Mouse (Mus musculus) left cerebral cortex, adult 18-20 months (tissue): ENCODE measurements around the gene Pth1r. TPM values are rescaled to one million over a fixed set of nuclear protein-coding genes. Genes with fewer than 3 reads are reported as not detected.
A peak's percentile ranks its signal among the peaks of the same experiment; 100 is the strongest.

Experiments used
- DNase-seq, 2 experiments: peaks; one replicate each; pipeline ENCODE4 v3.0.0; 2021 to 2022; ENCODE audit warnings: low spot score in 2 of 2, mixed read lengths in 1 of 2
- total RNA-seq, 2 experiments: library from RNA; stranded (reverse); gene quantifications; 2 replicates each; pipeline ENCODE4 v1.2.3; 2021

Gene Pth1r
- total RNA-seq, 2 experiments from 2014 or later: 5.3 to 6.9 TPM

- DNase-seq: no peak
Measured at GRCm38 (mm10) chr9:110750404-110751187, 3.7 kb upstream of the Pth1r start.

GRCm38 (mm10) chr9:110748451-110748850 is 1.5 kb upstream of the Pth1r start:
- no peak for DNase-seq

DNA sequence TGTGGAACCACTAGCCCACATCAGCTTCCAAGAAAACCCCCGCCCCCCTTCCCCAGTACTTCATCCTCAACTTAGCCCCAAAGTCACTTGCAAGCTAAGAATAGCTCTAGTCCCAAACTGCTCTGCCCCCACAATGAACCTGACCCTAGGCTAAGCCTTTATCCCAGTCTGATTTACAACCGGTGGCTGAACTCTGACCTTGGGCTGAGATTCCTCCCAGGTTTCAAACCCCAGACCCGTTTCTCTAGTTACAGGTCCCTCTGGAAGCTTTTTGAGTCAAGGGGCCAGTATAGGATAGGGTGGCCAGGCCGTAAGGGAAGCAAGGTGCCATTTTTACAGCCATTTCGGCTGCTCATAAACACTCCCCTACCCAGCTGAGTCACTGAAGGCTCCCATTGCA is 707 bp downstream of the Pth1r start:
- DNase-seq: no peak

DNA sequence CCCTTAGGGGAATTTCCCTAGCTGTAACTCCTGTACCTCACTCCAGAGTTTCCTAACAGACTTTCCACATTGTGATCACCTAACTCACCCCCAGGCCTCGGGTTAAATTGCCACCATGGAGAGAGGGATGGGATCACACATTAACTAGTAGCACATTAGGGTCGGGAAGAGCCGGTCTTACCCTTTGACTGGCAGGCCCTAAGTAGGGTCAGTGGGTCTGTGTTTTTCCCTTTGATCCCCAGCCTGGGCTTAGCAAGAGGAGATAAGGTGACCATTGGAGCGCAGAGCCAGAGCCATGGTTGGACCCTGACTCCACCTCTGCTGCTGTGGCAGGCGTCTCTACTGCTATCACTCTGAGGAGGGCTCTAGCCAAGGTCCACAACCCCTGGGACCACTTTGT is 1.2 kb downstream of the Pth1r start:
- no peak for DNase-seq

- no peak for DNase-seq
Measured at GRCm38 (mm10) chr9:110743456-110744323, 3.3 kb downstream of the Pth1r start.

DNA sequence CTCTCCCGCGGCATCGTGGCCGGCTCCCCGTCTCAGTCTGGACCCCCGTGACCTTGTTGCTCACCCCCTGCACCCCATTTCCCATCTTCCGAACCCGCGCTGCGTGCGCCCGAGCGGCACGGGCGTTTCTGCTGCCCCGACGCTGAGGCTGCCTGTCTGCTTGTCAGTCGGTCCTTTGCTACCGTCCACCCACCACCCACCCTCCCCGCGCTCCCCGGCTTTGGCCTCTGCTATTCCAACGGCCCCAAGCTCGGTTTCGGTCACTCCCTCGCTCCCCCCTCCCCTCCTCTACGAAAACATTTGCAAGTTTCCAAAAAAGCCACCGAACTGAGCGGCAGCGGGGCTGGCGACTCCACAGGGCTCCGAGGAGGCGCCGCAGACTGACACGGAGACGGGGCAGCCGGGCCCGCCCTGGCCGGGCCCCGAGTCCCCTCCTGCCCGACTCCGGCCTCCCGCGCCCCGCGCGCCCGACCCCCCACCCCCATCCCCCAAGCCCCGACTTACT is 3.9 kb downstream of the Pth1r start:
- no peak for DNase-seq

- DNase-seq: no peak
Measured at GRCm38 (mm10) chr9:110742295-110742950, 4.5 kb downstream of the Pth1r start.

- DNase-seq: no peak
Measured at GRCm38 (mm10) chr9:110741711-110742294, 5.1 kb downstream of the Pth1r start, which contains the start of gene Myl3. Gene Myl3, plus strand, starts transcription at chr9:110741861.

- DNase-seq: no peak
Measured at GRCm38 (mm10) chr9:110739961-110740360, 7.0 kb downstream of the Pth1r start.

DNA sequence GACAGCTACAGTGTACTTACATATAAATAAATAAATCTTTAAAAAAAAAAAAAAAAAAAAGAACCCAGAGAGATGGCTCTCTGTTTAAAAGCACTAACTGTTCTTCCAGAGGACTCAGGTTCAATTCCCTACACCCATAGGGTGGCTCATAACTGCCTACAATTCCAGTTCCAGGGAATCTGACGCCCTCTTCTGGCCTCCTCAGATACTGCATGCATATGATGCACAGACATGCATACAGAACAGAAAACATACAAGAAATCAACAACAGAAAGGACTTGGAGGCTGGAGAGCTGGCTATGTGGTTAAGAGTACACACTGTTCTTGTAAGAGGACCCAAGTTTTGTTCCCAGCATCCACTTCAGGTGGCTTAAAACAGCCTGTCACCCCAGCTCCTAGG is 8.9 kb downstream of the Pth1r start:
- no peak for DNase-seq

DNA sequence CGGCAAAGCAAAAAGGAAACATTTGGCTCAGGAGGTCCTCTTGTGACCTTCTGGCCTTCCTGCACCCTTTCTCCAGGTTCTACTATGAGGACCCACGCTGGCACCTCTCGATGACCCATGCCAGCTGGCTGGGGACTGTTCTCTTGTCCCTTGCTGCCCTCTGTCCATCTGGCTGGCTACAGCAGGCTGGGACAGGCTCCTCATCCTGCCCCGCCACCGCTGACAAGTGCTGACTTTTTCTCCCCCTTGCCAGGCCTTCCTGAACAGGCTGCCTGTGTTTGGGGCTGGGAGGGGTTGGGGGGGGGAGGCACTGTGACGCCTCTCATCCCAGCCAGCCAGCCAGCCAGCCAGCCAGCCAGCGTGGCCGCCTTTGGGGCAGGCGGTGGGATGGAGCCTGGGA is 10.6 kb downstream of the Pth1r start:
- DNase-seq: no peak

DNA sequence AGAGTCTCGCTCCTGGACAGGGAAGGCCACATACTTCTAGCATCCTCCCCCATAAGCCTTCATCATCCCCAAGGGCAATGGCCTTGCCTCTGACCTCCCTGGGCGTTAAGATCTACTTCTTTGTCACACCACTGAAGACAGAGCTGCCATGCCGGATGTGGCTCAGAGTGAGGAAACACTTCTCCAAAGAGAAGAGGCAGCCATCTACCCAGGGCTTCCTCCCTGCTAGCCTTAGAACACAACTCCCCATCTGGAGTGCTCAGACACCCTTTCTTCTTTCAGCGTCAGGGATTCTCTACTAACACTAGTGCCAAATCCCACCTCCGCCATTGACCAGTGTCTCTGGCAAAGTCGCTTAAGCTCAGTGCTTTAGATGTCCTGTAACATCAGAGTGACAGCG is 12.8 kb downstream of the Pth1r start:
- no peak for DNase-seq

DNA sequence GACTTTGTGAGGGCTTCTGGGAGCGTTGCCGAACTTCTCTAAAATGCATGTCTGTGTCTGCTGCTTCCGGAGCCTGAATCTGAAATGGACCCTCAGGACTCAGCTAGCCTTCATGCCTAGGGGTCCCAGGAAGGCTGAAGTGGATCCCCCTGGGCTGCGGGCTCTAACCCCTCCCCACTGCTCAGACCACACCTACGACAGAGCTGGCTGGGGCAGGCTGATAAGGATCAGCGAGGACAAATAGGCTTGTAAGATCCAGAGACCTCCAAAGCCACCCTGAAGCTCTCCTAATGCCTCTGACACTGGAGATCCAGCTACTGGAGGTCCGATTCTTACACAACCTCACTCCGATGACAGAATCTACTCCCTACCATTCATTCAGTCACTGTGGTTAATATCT is 13.8 kb downstream of the Pth1r start:
- no peak for DNase-seq

GRCm38 (mm10) chr9:110732623-110733022 is 14.3 kb downstream of the Pth1r start:
- DNase-seq: peak; percentile 34 to 50

DNA sequence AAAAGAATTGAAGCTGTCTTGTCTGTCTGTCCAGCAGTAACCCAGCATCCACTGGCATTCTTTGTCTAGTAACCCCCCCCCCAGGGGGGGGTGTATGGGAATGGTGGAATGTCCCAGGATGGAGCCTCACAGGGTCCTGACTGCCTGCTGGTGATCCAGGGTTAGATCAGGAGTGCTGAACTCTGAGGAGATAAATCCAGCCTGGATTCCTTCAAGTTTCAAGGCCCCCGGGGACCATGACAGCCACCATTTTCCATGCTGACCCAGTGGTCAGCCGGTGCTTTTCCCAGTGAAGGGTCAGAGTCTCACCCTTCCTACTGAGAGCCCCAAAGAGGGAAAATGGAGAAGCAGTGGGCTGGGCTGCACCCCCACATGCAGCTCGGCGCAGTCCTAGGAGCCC is 15.1 kb downstream of the Pth1r start:
- DNase-seq: no peak

- DNase-seq: peak in 1 of 2 experiments; percentile 64
Measured at GRCm38 (mm10) chr9:110729841-110730240, 17.1 kb downstream of the Pth1r start.

- peak; percentile 31 to 38 for DNase-seq
Measured at GRCm38 (mm10) chr9:110726867-110727266, 20.1 kb downstream of the Pth1r start.

GRCm38 (mm10) chr9:110725721-110726135 is 21.2 kb downstream of the Pth1r start:
- peak; percentile 19 to 27 for DNase-seq

- DNase-seq: no peak
Measured at GRCm38 (mm10) chr9:110722060-110722459, 24.9 kb downstream of the Pth1r start.

GRCm38 (mm10) chr9:110719977-110720376 is 27.0 kb downstream of the Pth1r start:
- no peak for DNase-seq

DNA sequence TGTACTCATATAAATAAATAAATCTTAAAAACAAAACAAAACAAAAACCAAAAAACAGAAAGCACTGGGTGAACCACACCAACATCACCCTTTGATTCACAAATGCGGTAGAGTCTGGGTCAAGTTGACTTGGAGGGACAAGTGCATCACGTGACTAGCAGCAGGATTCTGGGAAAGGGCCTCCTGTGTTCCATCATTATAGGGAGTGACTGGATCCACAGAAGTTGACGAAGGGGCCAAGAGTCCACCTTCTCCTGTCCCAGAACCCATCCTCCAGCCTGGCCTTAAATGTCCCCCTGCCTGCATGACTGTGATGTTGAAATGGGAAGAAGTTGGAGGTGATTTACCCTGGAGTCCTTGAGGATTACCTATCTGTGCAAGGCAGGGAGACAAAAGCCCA is 28.1 kb downstream of the Pth1r start:
- no peak for DNase-seq
